8 mouse cellular contexts compared by ENCODE assay signal in genomic region chr14:61556289-61557147, GRCm38 (mm10). TPM values are rescaled to one million over a fixed set of nuclear protein-coding genes. Genes with fewer than 3 reads are reported as not detected.
DNase-seq lines count a peak whose midpoint lies in the region; ATAC-seq lines count a peak whose summit lies in the region.

Gene Spryd7 (minus strand): TSS chr14:61556886.

- peak within 1 kb of the TSS; percentile 92 for H3K4me2 ChIP-seq in hindbrain, embryonic 12.5 days (replicated peaks)

- no peaks in the 10 kb centered on the region for H3K36me3 ChIP-seq in hindbrain, embryonic 12.5 days

- no peaks in the 10 kb centered on the region for H3K4me1 ChIP-seq in hindbrain, embryonic 12.5 days

- no peaks in the 10 kb centered on the region for H3K27me3 ChIP-seq in hindbrain, embryonic 12.5 days

- H3K9me3 ChIP-seq in hindbrain, embryonic 12.5 days (replicated peaks), result no peaks in the 10 kb centered on the region

- peak within 1 kb of the TSS; percentile 73 for H3K9ac ChIP-seq in hindbrain, embryonic 12.5 days

- ATAC-seq in hindbrain, embryonic 12.5 days (ENCODE audit: low FRiP score), result peak; percentile 99

- peak within 1 kb of the TSS; percentile 90 for H3K27ac ChIP-seq in hindbrain, embryonic 12.5 days

- peak; percentile 99 for DNase-seq in Muller cell, postnatal 12 days (ENCODE audit: inconsistent ontology term)
- peak; percentile 99 for DNase-seq in cerebellum, adult 9-11 months
- peak; percentile 95 to 97 for DNase-seq in frontal cortex, adult 2 months (ENCODE audit: extremely low spot score in 1 of 2, low spot score in 1 of 2)
- DNase-seq in layer of hippocampus, postnatal 14 days (ENCODE audit: low spot score in 2 of 2), result peak; percentile 97 to 98
- peak; percentile 98 for DNase-seq in lung, postnatal 14 days
- peak; percentile 97 for DNase-seq in retina, adult 2 months (ENCODE audit: low read depth, low spot score)
- DNase-seq in thymus, postnatal 36 days, result peak; percentile 98 to 99

- H3K4me3 ChIP-seq in hindbrain, embryonic 12.5 days, result peak within 1 kb of the TSS; percentile 70

- WGBS in hindbrain, embryonic 12.5 days, result under 1% methylated on average over 72 of the region's 72 CpGs

RNA-seq across cellular contexts. Expression of gene Spryd7, which starts in this region (rescaled TPM):
- polyA plus RNA-seq in frontal cortex, adult 2 months (2012; rRNA removed), result 33.4 and 35.7 TPM in 2 replicates
- 20.4 and 20.8 TPM in 2 replicates for polyA plus RNA-seq in hindbrain, embryonic 12.5 days (2016; fragmentation: Nextera tagmentation; extraction: Ambion mirVana)
- 10 to 100 TPM; 37.4 to 39.4 TPM for total RNA-seq in layer of hippocampus, postnatal 14 days (2021)

Comparison
In these comparisons a context has a peak if more than half of its experiments do, and no peak if none do; other contexts are left out.
1. Peak in every context shown above with its lines: DNase-seq, ATAC-seq, H3K4me3 ChIP-seq and H3K27ac ChIP-seq.